Mouse (Mus musculus) kidney, postnatal 4 days (tissue): ENCODE measurements around the gene 4930452B06Rik.
"Not testable (repeated sequence)": the region's sequence is repeated elsewhere in the genome, so short reads cannot be mapped to it uniquely, and the experiment has no call there.

ENCODE experiments used
- DNase-seq, 2 experiments: peaks; one replicate each; pipeline ENCODE4 v3.0.0; 2021; ENCODE audit warnings: mixed read lengths in 2 of 2

The 4930452B06Rik gene

GRCm38 (mm10) chr14:8665636-8666411 lies at the start of gene 4930452B06Rik:
4930452B06Rik (minus strand) TSS chr14:8666240.
- peak; percentile 89 to 93 for DNase-seq

- DNase-seq = no peak
Observed at GRCm38 (mm10) chr14:8712674-8713073, 46.6 kb upstream of the 4930452B06Rik start.

GRCm38 (mm10) chr14:8689451-8689850 lies 23.4 kb upstream of the 4930452B06Rik start:
- DNase-seq = no peak

DNA sequence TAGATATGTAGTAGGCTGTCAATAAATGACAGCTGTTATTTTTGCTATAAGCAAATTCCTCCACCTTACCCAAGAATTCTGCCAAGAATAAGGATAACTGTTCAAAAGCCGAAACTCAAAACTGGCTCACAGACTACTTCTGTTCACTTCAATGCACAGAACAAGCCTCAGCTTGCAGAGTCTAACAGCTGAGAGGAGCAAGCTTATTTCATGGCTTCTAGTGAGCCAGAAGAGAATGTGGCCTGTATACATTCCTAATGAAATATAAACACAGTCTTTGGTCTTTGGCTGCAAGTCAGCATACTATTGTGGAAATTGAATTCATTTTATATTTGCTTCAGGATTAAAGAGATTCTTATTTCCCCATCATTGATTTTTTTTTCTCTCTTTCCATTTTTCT lies 22.4 kb upstream of the 4930452B06Rik start:
- no peak for DNase-seq

- no peak for DNase-seq
Observed at GRCm38 (mm10) chr14:8686185-8686584, 20.1 kb upstream of the 4930452B06Rik start.

DNA sequence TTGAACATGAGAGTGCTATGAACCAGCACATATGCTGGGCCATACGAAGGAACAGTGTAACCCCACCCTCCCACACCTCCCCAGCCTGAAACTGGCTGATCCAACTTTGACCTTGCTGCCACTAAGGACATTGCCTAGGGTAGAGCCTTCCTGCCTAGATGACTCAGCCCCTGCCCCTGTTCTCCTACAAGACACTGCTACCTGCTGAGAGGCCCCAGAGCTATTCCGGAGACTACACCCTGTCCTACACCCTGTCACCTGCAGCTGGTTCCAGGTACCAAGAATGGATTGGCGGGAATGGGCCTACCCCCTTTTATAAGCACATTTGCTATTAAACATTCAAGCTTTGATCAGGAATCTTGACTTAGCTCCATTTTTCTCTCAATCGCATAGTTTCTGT lies 13.9 kb upstream of the 4930452B06Rik start:
- no peak for DNase-seq

- DNase-seq = no peak
Observed at GRCm38 (mm10) chr14:8660359-8660758, 5.7 kb downstream of the 4930452B06Rik start.

DNA sequence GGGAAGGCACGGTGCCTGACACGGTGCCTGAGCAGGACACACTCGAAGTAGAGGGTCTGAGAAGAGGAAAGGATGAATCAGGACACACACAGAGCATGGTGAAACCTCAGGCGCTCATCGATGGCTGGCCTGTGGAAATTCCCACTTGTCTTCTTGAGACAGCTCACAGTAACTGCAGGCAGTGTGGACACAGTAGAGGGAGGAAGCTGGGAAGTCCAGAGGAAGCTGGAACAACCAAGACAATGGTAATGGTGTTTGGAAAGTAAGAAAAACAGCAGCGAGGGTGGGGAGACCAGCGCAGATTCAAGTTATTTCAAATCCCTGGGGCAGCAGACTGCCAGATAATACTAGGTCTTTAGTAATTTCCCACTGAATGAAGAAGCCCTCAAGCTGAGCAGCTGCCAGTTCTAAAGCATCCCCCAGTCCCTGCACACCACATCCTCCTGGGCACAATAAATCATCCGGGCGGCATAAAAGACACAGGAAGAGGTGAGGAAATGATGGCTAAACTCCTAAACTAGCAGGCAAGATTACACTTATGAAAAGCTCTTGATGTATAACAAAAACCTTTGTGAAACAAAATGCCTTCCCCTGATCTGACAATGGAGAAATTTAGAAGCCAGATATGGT lies 24.3 kb downstream of the 4930452B06Rik start:
- peak; percentile 35 to 45 for DNase-seq

GRCm38 (mm10) chr14:8632211-8632610 lies 33.8 kb downstream of the 4930452B06Rik start:
- no peak for DNase-seq

- DNase-seq = no peak
Observed at GRCm38 (mm10) chr14:8628406-8628805, 37.6 kb downstream of the 4930452B06Rik start.

- no peak for DNase-seq
Observed at GRCm38 (mm10) chr14:8627481-8627880, 38.6 kb downstream of the 4930452B06Rik start.

DNA sequence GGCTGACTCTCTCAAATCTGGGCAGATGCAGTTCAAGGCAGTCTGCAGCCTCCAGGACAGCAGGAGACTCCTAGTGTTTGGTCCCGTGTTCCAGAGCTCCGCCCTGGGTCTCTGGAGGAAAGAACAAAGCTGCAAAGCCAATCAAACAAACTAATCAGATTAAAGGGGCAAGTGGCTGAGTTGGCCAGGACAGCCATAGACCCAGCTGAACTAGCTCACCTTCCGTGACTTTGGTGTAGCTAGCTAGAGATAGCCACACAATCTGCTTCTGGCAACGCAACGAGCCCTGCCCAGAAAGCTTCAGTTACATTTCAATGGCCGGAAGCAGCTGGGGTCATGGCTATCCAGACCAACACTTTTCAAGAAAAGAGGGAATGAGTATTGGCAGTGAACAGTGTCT lies 44.9 kb downstream of the 4930452B06Rik start:
- DNase-seq = peak; percentile 8 to 39

GRCm38 (mm10) chr14:8620580-8620979 lies 45.5 kb downstream of the 4930452B06Rik start:
- no peak for DNase-seq

DNA sequence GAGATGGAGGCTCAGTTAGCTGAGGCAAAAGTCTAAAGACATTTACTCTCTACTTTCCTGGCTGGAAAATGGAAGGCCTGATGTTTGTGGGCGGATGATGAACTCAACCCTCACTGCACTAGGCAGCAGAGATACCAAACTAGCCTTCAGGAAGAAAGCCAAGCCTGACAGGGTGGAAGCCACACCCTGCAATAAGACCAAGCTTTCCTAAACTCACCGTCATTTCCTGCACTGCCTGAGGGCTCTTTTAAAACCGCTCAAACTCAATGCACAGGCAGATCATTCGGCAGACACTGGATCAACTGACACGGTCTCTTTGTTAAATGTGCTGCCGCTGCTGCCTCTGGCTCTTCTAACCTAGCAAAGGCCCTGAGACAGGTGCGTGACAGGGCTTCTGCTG lies 50.4 kb downstream of the 4930452B06Rik start:
- no peak for DNase-seq

DNA sequence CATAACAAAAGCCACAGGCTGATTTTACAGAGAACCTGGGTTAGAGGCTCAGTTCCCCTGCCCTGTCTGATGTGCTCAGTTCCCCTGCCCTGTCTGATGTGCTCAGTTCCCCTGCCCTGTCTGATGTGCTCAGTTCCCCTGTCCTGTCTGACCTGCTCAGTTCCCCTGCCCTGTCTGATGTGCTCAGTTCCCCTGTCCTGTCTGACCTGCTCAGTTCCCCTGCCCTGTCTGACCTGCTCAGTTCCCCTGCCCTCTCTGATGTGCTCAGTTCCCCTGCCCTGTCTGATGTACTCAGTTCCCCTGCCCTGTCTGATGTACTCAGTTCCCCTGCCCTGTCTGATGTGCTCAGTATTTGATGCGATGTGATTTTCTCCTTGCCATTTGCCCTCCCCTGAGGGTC lies 51.6 kb downstream of the 4930452B06Rik start:
- not testable (repeated sequence) for DNase-seq

DNA sequence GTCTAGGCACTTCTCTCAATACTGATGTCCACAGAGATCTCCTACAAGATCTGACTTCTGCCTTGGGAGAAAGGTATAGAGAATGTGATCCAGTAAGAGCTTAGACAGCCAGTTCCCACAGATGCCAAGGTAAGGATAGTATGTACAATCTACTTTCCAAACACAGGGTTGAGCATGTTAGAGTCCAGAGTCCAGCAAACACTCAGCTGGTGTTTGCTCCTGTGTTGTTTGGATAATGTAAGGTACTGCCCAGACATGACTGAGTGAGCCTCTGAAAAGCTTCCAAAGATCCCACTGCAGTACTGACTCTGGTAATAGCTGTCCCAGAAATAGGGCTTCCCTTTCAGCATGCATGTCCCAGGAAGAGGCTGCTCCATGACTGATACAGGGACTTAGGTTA lies 54.0 kb downstream of the 4930452B06Rik start:
- DNase-seq = no peak

DNA sequence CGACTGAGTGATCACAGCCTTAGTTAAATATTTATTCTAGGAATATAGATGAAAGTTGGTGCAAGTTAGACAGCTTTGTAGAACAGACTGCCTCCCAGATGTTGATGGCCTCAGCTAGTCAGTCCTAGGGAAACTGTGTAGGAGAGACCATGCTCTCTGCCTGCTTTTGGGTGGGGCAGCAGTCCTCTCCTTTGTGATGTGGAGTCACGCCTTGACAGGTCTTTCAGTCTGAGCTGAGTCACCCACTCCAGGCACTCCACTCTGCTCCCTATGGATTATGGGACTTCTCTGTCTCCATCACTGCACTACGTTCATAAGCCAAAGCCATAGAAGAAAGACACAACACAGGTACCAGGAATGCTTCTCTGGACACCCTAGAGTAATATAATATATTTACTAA lies 55.9 kb downstream of the 4930452B06Rik start:
- no peak for DNase-seq

DNA sequence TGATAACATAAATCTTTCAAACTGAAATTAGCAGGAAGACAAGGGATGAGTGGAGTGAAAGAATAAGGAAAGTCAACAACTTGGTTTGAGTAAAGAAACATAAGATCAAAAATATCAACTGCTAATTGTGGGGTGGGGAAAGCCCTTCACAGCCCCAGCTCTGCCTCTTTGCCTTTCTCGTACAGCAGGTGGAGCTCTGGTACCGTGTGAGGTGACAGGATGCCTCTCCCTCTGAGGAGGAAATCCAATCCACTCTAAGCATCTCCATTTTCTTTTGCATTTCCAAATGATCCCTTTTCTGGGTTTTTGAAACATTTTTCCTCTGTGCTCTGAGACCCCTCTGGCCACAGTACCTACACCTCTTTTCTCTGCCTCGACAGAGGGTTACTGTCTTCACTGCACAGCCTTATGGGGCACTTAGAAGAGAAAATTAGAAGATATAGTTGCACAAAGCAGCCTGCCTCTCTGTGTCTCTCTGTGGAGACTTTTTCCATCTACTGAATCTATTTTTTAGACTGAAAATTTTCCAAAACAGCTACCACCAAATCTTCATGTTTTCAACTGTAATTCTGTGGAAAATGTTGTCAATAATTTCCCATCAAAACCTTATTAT lies 57.4 kb downstream of the 4930452B06Rik start:
- peak; percentile 79 to 80 for DNase-seq

- no peak for DNase-seq
Observed at GRCm38 (mm10) chr14:8604898-8605297, 61.1 kb downstream of the 4930452B06Rik start.

- no peak for DNase-seq
Observed at GRCm38 (mm10) chr14:8585031-8585430, 81.0 kb downstream of the 4930452B06Rik start.

DNA sequence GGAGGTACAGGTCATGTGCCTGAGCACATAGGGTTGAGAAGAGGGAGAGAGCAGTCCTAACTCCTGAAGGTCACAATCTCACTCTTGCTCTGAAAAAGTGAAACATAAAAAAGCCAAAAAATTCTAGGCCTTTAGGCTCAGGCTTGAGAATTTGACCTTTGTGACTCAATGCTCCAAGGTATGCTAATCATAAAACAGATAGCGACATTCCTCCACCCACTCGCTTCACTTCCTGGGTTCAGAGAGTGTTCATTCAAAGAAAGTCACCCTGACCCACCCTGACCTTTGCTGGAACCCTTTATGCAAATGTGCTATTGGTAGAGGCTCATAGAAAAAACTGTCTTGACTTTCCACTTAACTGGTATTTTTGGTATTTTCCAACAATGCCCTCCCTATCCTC lies 115.0 kb downstream of the 4930452B06Rik start:
- not testable (repeated sequence) for DNase-seq

GRCm38 (mm10) chr14:8549108-8549507 lies 116.9 kb downstream of the 4930452B06Rik start:
- DNase-seq = no peak

DNA sequence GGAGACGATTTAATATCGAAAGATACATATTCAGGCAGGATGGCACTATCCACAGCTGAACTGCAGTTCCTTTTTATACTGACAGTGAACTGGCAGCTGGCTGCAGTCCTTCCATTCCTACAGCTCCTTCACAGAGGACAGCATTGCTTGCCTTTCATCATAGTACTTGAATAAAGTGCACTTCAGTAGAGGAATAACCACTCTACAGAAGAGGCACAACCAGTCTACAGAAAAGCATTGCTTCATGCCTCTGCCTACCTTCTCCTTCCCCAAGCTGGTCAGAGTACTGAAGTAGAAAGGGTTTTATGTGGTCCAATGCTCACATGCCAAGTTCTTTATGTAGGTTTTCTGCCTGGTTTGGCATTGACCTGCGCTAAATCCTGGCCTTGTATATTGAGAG lies 130.0 kb downstream of the 4930452B06Rik start:
- no peak for DNase-seq

- no peak for DNase-seq
Observed at GRCm38 (mm10) chr14:8525232-8525631, 140.8 kb downstream of the 4930452B06Rik start.
